Mouse (Mus musculus): Measurements from ENCODE around the gene Zer1.
"Not testable (repeated sequence)": the region's sequence is repeated elsewhere in the genome, so short reads cannot be mapped to it uniquely, and the experiment has no call there.

Zer1 gene

GRCm38 (mm10) chr2:30124472-30125274, at the start of gene Zer1:
Zer1 (minus strand) TSS chr2:30124585.
- in situ Hi-C loops (cut with MboI, MseI) = no loop called here

- in situ Hi-C loops (cut with MboI, MseI) = loop anchor here (10.0 kb wide), 1 partner anchor 101 kb away; no protein-coding TSS in a partner anchor
Measured at GRCm38 (mm10) chr2:30173541-30174240, 49.3 kb upstream of the Zer1 start.

- in situ Hi-C loops (cut with MboI, MseI) = loop anchor here (10.0 kb wide), 1 partner anchor 103 kb away; no protein-coding TSS in a partner anchor
Measured at GRCm38 (mm10) chr2:30171997-30172382, 47.6 kb upstream of the Zer1 start.

GRCm38 (mm10) chr2:30171371-30171996, 47.1 kb upstream of the Zer1 start, which contains the start of gene Endog:
Endog (plus strand) TSS chr2:30171493.
- in situ Hi-C loops (cut with MboI, MseI) = loop anchor here (10.0 kb wide), 1 partner anchor 103 kb away; no protein-coding TSS in a partner anchor

- in situ Hi-C loops (cut with MboI, MseI) = loop anchor here (10.0 kb wide), 1 partner anchor 62 kb away; no protein-coding TSS in a partner anchor
Measured at GRCm38 (mm10) chr2:30166677-30167076, 42.3 kb upstream of the Zer1 start.

- in situ Hi-C loops (cut with MboI, MseI) = loop anchor here (10.0 kb wide), 1 partner anchor 60 kb away; no protein-coding TSS in a partner anchor
Measured at GRCm38 (mm10) chr2:30164340-30164932, 40.1 kb upstream of the Zer1 start.

GRCm38 (mm10) chr2:30161809-30162208, 37.4 kb upstream of the Zer1 start:
- in situ Hi-C loops (cut with MboI, MseI) = loop anchor here (10.0 kb wide), 1 partner anchor 57 kb away; no protein-coding TSS in a partner anchor

GRCm38 (mm10) chr2:30159871-30160270, 35.5 kb upstream of the Zer1 start:
- in situ Hi-C loops (cut with MboI, MseI) = loop anchor here (10.0 kb wide), 1 partner anchor 55 kb away; no protein-coding TSS in a partner anchor

- in situ Hi-C loops (cut with MboI, MseI) = no loop called here
Measured at GRCm38 (mm10) chr2:30152616-30153015, 28.2 kb upstream of the Zer1 start.

- in situ Hi-C loops (cut with MboI, MseI) = no loop called here
Measured at GRCm38 (mm10) chr2:30151840-30152239, 27.5 kb upstream of the Zer1 start.

GRCm38 (mm10) chr2:30147466-30147865, 23.1 kb upstream of the Zer1 start:
- in situ Hi-C loops (cut with MboI, MseI) = no loop called here

- in situ Hi-C loops (cut with MboI, MseI) = no loop called here
Measured at GRCm38 (mm10) chr2:30144436-30144835, 20.1 kb upstream of the Zer1 start.

GRCm38 (mm10) chr2:30140021-30140420, 15.6 kb upstream of the Zer1 start:
- in situ Hi-C loops (cut with MboI, MseI) = not testable (repeated sequence)

- in situ Hi-C loops (cut with MboI, MseI) = no loop called here
Measured at GRCm38 (mm10) chr2:30136458-30136857, 12.1 kb upstream of the Zer1 start.

- in situ Hi-C loops (cut with MboI, MseI) = no loop called here
Measured at GRCm38 (mm10) chr2:30134928-30135620, 10.7 kb upstream of the Zer1 start.

GRCm38 (mm10) chr2:30134378-30134711, 10.0 kb upstream of the Zer1 start:
- in situ Hi-C loops (cut with MboI, MseI) = no loop called here

GRCm38 (mm10) chr2:30133613-30134377, 9.4 kb upstream of the Zer1 start, which contains the start of gene Tbc1d13:
Tbc1d13 (plus strand) TSS chr2:30133746.
- in situ Hi-C loops (cut with MboI, MseI) = no loop called here

GRCm38 (mm10) chr2:30132801-30133612, 8.6 kb upstream of the Zer1 start:
- in situ Hi-C loops (cut with MboI, MseI) = no loop called here

- in situ Hi-C loops (cut with MboI, MseI) = not testable (repeated sequence)
Measured at GRCm38 (mm10) chr2:30131240-30131639, 6.9 kb upstream of the Zer1 start.

Measured in regulatory T cell (primary cell).